Mouse (Mus musculus): ENCODE measurements around the gene Lpp. TPM values are rescaled to one million over a fixed set of nuclear protein-coding genes. Genes with fewer than 3 reads are reported as not detected.

Gene Lpp
- total and polyA plus RNA-seq, 3 experiments: 7.7 to 25.1 (median 23.6) TPM

DNA sequence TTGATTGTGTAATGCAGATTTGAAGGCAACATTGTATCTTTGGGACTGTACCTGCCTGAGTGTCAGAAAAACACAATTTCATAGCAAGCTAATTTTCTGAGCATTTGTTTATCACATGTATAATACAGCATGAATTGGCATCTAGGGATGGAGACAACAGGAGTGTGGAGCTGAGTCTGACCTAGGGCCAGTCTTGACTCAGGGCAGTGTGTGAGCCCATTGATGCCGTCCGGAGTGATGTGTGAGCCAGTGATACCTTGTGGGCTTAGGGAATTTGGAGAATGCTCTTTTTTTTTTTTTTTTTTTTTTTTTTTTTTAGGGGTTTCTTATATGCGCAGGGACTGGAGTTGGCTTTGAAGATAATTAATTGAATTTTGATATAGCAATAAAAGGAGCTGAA lies 174.3 kb downstream of the Lpp start:
- no peaks in the 10 kb centered on the region for H3K27me3 ChIP-seq (ENCODE audit: control insufficient read depth, insufficient read depth, low read length)
- H3K4me1 ChIP-seq (ENCODE audit: control insufficient read depth, insufficient read depth, low read length): peaks cover 8% of the 10 kb centered on the region
- H3K36me3 ChIP-seq (ENCODE audit: control insufficient read depth, insufficient read depth, low read length): peaks cover 3% of the 10 kb centered on the region
- no peak overlapping the region for H3K27ac ChIP-seq
- TF ChIP-seq POLR2A (IDR thresholded peaks at IDR 0.05; ENCODE audit: insufficient read depth, low read depth, low read length) (no peak), EP300 (IDR thresholded peaks at IDR 0.05; ENCODE audit: insufficient read depth, low read depth, low read length) (no peak), CTCF (IDR thresholded peaks at IDR 0.05) (no peak)
- intact Hi-C loops (cut with DNase I): loop anchor here (10.0 kb wide), 1 partner anchor 583 kb away; the partner anchor contains the start of genes Bcl6 and Gm37419
- WGBS: 96% methylated on average over 3 of the region's 3 CpGs
- peaks cover 2% of the 10 kb centered on the region; the same call in 1 of the 2 replicates for H3K79me2 ChIP-seq (replicated peaks; ENCODE audit: control insufficient read depth, insufficient read depth, low read length)
- no peak overlapping the region for H3K9ac ChIP-seq (ENCODE audit: low read depth, low read length)
- DNase-seq: no peak
- H3K4me3 ChIP-seq: no peak overlapping the region

DNA sequence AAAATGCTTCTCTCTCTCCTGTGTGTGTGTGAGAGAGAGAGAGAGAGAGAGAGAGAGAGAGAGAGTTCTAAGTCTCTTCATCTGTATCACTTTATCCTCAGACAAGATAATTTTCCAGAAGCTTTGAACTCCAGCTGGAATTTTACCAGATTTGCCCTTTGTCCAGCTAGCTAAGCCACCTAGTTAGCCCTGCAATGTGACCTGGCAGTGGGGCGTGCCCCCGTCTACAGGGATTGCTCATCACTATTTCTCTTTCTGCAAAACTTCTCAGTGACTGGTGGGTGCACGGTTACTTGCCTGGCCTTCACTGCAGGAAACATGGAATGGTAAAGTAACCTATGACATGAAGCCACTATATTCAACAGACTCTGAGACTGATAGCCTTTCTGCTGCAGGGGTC lies 174.8 kb downstream of the Lpp start:
- TF ChIP-seq EP300 (IDR thresholded peaks at IDR 0.05; ENCODE audit: insufficient read depth, low read depth, low read length) (no peak), CTCF (IDR thresholded peaks at IDR 0.05) (no peak), POLR2A (IDR thresholded peaks at IDR 0.05; ENCODE audit: insufficient read depth, low read depth, low read length) (no peak)
- DNase-seq: no peak
- Histone ChIP-seq H3K27ac (no peak overlapping the region), H3K9ac (ENCODE audit: low read depth, low read length) (no peak overlapping the region), H3K4me3 (no peak overlapping the region), H3K36me3 (ENCODE audit: control insufficient read depth, insufficient read depth, low read length) (peaks cover 3% of the 10 kb centered on the region), H3K27me3 (ENCODE audit: control insufficient read depth, insufficient read depth, low read length) (no peaks in the 10 kb centered on the region), H3K4me1 (ENCODE audit: control insufficient read depth, insufficient read depth, low read length) (peaks cover 8% of the 10 kb centered on the region), H3K79me2 (replicated peaks; ENCODE audit: control insufficient read depth, insufficient read depth, low read length) (peaks cover 2% of the 10 kb centered on the region; the same call in 1 of the 2 replicates)
- intact Hi-C loops (cut with DNase I): loop anchor here (10.0 kb wide), 1 partner anchor 583 kb away; the partner anchor contains the start of genes Bcl6 and Gm37419
- WGBS: 81% methylated on average over 3 of the region's 3 CpGs

DNA sequence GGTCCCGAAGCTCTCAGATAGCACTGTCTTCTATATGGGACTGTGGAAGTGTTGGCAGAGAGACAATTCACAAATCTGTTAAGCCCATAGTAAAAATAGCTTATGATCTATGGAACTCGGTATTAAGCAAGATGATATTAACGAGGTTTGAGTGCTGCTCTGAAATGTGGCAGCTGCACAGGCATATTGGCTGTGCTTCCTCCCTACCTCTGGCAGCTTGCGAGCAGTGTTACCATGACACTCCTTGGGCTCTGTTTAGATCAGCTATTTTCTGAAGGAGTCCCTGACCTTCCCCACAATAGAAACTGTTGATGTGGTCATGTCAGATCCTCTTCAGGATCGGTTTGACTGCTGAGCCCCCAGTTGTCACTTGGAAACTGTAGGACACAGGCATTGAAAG lies 176.4 kb downstream of the Lpp start:
- no peak for TF ChIP-seq CTCF (IDR thresholded peaks at IDR 0.05)
- WGBS: 33% methylated on average over 5 of the region's 5 CpGs
- Histone ChIP-seq H3K4me3 (no peak overlapping the region), H3K27ac (peak overlapping the region; percentile 63), H3K36me3 (ENCODE audit: control insufficient read depth, insufficient read depth, low read length) (peaks cover 3% of the 10 kb centered on the region), H3K9ac (ENCODE audit: low read depth, low read length) (no peak overlapping the region), H3K4me1 (ENCODE audit: control insufficient read depth, insufficient read depth, low read length) (peaks cover 8% of the 10 kb centered on the region), H3K27me3 (ENCODE audit: control insufficient read depth, insufficient read depth, low read length) (no peaks in the 10 kb centered on the region), H3K79me2 (replicated peaks; ENCODE audit: control insufficient read depth, insufficient read depth, low read length) (peaks cover 2% of the 10 kb centered on the region; the same call in 1 of the 2 replicates)
- intact Hi-C loops (cut with DNase I): loop anchor here (10.0 kb wide), 1 partner anchor 585 kb away; the partner anchor contains the start of genes Bcl6 and Gm37419
- peak in 1 of 2 experiments; percentile 53 for DNase-seq

DNA sequence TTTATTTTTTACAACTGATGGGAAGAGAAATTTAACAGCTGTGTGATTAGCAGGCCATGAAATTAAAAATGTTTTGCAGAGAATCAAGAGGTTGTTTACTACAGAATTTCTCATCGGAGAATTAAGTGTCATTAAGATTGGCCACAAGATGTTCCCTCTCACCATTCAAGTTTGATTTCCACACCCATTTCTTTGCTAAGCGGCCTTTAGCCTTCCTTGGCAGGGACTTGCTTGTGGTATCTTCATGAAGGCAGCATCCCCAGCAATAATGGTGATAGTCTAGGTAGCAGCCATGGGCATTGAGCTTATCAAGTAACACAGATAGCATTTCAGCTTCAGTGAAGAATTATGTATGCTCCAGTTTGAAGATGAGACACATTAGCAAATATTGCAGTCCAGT lies 183.7 kb downstream of the Lpp start:
- DNase-seq: no peak
- H3K4me3 ChIP-seq: no peak overlapping the region
- intact Hi-C loops (cut with DNase I): no loop called here
- 86% methylated on average over 2 of the region's 2 CpGs for WGBS
- peaks cover 1% of the 10 kb centered on the region; the same call in 1 of the 2 replicates for H3K4me1 ChIP-seq (ENCODE audit: control insufficient read depth, insufficient read depth, low read length)
- no peaks in the 10 kb centered on the region; the same call in 1 of the 2 replicates for H3K79me2 ChIP-seq (replicated peaks; ENCODE audit: control insufficient read depth, insufficient read depth, low read length)
- no peaks in the 10 kb centered on the region for H3K27me3 ChIP-seq (ENCODE audit: control insufficient read depth, insufficient read depth, low read length)
- no peak overlapping the region for H3K27ac ChIP-seq
- no peaks in the 10 kb centered on the region; the same call in 1 of the 2 replicates for H3K36me3 ChIP-seq (ENCODE audit: control insufficient read depth, insufficient read depth, low read length)
- no peak overlapping the region for H3K9ac ChIP-seq (ENCODE audit: low read depth, low read length)
- TF ChIP-seq CTCF (IDR thresholded peaks at IDR 0.05) (no peak), EP300 (IDR thresholded peaks at IDR 0.05; ENCODE audit: insufficient read depth, low read depth, low read length) (no peak), POLR2A (IDR thresholded peaks at IDR 0.05; ENCODE audit: insufficient read depth, low read depth, low read length) (no peak)

DNA sequence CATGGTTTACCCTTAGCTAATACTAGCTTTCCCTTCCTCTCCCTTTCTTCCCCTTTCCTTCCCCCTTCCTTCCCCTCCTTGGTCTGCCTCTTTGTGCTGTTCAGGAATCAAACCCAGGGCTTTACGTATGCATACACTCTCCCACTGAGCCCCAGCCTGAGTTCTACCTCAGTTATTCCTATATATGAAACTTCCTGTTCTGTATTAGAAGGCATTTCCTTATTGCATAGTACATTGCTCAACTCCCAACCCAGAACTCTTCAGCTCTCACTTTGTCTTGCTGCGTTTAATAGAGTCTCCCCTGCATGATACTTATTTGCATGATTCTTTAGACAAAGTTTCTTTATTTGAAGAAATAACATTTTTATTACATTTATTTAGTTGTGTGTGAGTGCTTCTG lies 184.5 kb downstream of the Lpp start:
- Histone ChIP-seq H3K9ac (ENCODE audit: low read depth, low read length) (no peak overlapping the region), H3K27me3 (ENCODE audit: control insufficient read depth, insufficient read depth, low read length) (no peaks in the 10 kb centered on the region), H3K4me3 (no peak overlapping the region), H3K4me1 (ENCODE audit: control insufficient read depth, insufficient read depth, low read length) (peaks cover 2% of the 10 kb centered on the region), H3K79me2 (replicated peaks; ENCODE audit: control insufficient read depth, insufficient read depth, low read length) (no peaks in the 10 kb centered on the region; the same call in 1 of the 2 replicates), H3K27ac (no peak overlapping the region), H3K36me3 (ENCODE audit: control insufficient read depth, insufficient read depth, low read length) (peaks cover 2% of the 10 kb centered on the region)
- WGBS: 76% methylated on average over 2 of the region's 2 CpGs
- intact Hi-C loops (cut with DNase I): no loop called here
- DNase-seq: no peak
- no peak for TF ChIP-seq POLR2A (IDR thresholded peaks at IDR 0.05; ENCODE audit: insufficient read depth, low read depth, low read length)
- TF ChIP-seq CTCF (IDR thresholded peaks at IDR 0.05): no peak

DNA sequence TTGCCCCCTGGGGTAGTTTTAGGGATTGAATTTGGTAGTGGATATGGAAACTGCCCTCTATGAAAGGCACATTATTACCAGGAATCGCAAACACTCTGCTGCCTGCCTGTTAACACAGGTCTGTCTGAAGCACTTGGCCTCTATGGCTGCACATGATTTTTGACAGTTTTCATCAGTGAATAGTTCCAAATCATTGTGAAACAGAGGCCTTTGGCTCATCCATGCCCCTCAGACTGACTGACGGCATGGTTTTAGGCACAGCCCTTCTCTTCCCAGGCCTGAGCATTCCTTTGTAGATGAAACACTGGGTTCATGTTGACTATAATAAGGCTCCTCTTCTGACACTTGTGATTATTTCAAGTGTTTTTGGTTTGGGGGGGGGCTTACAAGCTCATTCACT lies 189.5 kb downstream of the Lpp start:
- no peak for TF ChIP-seq EP300 (IDR thresholded peaks at IDR 0.05; ENCODE audit: insufficient read depth, low read depth, low read length)
- no peak for TF ChIP-seq CTCF (IDR thresholded peaks at IDR 0.05)
- Histone ChIP-seq H3K9ac (ENCODE audit: low read depth, low read length) (no peak overlapping the region), H3K4me1 (ENCODE audit: control insufficient read depth, insufficient read depth, low read length) (peaks cover 3% of the 10 kb centered on the region), H3K79me2 (replicated peaks; ENCODE audit: control insufficient read depth, insufficient read depth, low read length) (no peaks in the 10 kb centered on the region), H3K27me3 (ENCODE audit: control insufficient read depth, insufficient read depth, low read length) (no peaks in the 10 kb centered on the region), H3K36me3 (ENCODE audit: control insufficient read depth, insufficient read depth, low read length) (peaks cover 3% of the 10 kb centered on the region), H3K4me3 (no peak overlapping the region), H3K27ac (no peak overlapping the region)
- intact Hi-C loops (cut with DNase I): no loop called here
- 82% methylated on average over 2 of the region's 2 CpGs for WGBS
- DNase-seq: no peak
